Mouse (Mus musculus) megakaryocyte, adult 5-6 weeks (primary cell): ENCODE measurements around the gene Caprin2. TPM values are rescaled to one million over a fixed set of nuclear protein-coding genes. Genes with fewer than 3 reads are reported as not detected.
A peak's percentile ranks its signal among the peaks of the same experiment; 100 is the strongest.

Source experiments
- ATAC-seq: 2 replicates; pipeline ENCODE4 v1.8.0; 2016; ENCODE audit warnings: mild to moderate bottlenecking, inconsistent platforms; ENCODE audit not compliant: poor library complexity, severe bottlenecking
- total RNA-seq, 2 experiments: library from RNA; stranded (forward) in 1 of 2; stranded (reverse) in 1 of 2; fragments of 153-499, 151-499 nt in 1 of 2; fragments of 221-1000, 200-1000 nt in 1 of 2; gene quantifications; 2 replicates each; pipeline versions ENCODE4 v1.2.3 to v1.2.4; 2015 to 2017

Gene Caprin2
- total RNA-seq, 2 experiments from 2014 or later: 2.6 to 3.2 TPM

- ATAC-seq: no peak
Measured at GRCm38 (mm10) chr6:148845629-148846028, 50.4 kb downstream of the Caprin2 start.

- no peak for ATAC-seq
Measured at GRCm38 (mm10) chr6:148841760-148842159, 54.3 kb downstream of the Caprin2 start.

GRCm38 (mm10) chr6:148838460-148838859, 57.6 kb downstream of the Caprin2 start:
- ATAC-seq: no peak

- ATAC-seq: no peak
Measured at GRCm38 (mm10) chr6:148831728-148832121, 64.3 kb downstream of the Caprin2 start.

GRCm38 (mm10) chr6:148830748-148831727, 65.0 kb downstream of the Caprin2 start, which contains the start of gene Ipo8:
Ipo8 (minus strand) TSS chr6:148831467.
- ATAC-seq: peak; percentile 97

- no peak for ATAC-seq
Measured at GRCm38 (mm10) chr6:148830355-148830747, 65.7 kb downstream of the Caprin2 start.

- no peak for ATAC-seq
Measured at GRCm38 (mm10) chr6:148826119-148826518, 69.9 kb downstream of the Caprin2 start.

GRCm38 (mm10) chr6:148818624-148819343, 77.3 kb downstream of the Caprin2 start:
- ATAC-seq: no peak

GRCm38 (mm10) chr6:148816751-148817150, 79.3 kb downstream of the Caprin2 start:
- ATAC-seq: no peak

- no peak for ATAC-seq
Measured at GRCm38 (mm10) chr6:148811117-148811516, 84.9 kb downstream of the Caprin2 start.

GRCm38 (mm10) chr6:148799773-148800172, 96.3 kb downstream of the Caprin2 start:
- no peak for ATAC-seq

- ATAC-seq: no peak
Measured at GRCm38 (mm10) chr6:148795145-148795544, 100.9 kb downstream of the Caprin2 start.

Other genes starting within 250 kb of the Caprin2 start
- 25.0 and 28.6 TPM in 2 replicates for gene Ipo8, start 64.8 kb downstream of the Caprin2 start, total RNA-seq (2015)
- gene Ipo8, start 64.8 kb downstream of the Caprin2 start, total RNA-seq (2017): 26.3 and 36.5 TPM in 2 replicates
- gene Sinhcaf, start 50.2 kb upstream of the Caprin2 start, total RNA-seq (2015): 12.4 and 16.8 TPM in 2 replicates
- 31.7 and 33.8 TPM in 2 replicates for gene Sinhcaf, start 50.2 kb upstream of the Caprin2 start, total RNA-seq (2017)
- gene Dennd5b, start 205.4 kb upstream of the Caprin2 start, total RNA-seq (2015): 0.80 and 0.83 TPM in 2 replicates
- 0.41 and 0.51 TPM in 2 replicates for gene Dennd5b, start 205.4 kb upstream of the Caprin2 start, total RNA-seq (2017)
- gene Gm10203, start 233.9 kb upstream of the Caprin2 start, total RNA-seq (2015): not detected in 2 replicates
- gene Gm10203, start 233.9 kb upstream of the Caprin2 start, total RNA-seq (2017): not detected in 2 replicates
- gene Etfbkmt, start 243.6 kb upstream of the Caprin2 start, total RNA-seq (2015): 6.8 and 9.3 TPM in 2 replicates
- gene Etfbkmt, start 243.6 kb upstream of the Caprin2 start, total RNA-seq (2017): 5.9 and 7.8 TPM in 2 replicates